Mouse (Mus musculus) lung, postnatal 0 days (tissue): Measurements from ENCODE around the gene H1fnt. TPM values are rescaled to one million over a fixed set of nuclear protein-coding genes. Genes with fewer than 3 reads are reported as not detected.

Experiments used
- ATAC-seq: fragments of 200-750 bp; cut with Nextera tagmentation; 2 replicates; pipeline ENCODE4 v1.8.0; 2017; ENCODE audit warnings: moderate library complexity
- DNase-seq: peaks from one replicate; pipeline ENCODE4 v3.0.0-alpha.2; 2016; ENCODE audit warnings: low spot score
- H3K27ac ChIP-seq: fragments of 300-500 bp; sonication (generic); 2 replicates; pipeline ENCODE4 v1.5.1; 2014; ENCODE audit warnings: antibody characterized with exemption, mild to moderate bottlenecking, low read length, mixed read lengths
- H3K27me3 ChIP-seq: fragments of 300-500 bp; sonication (generic); replicated peaks from 2 replicates; pipeline ENCODE4 v1.6.1; 2014; ENCODE audit warnings: low read length, mixed read lengths; ENCODE audit not compliant: insufficient read depth
- H3K36me3 ChIP-seq: fragments of 300-500 bp; sonication (generic); 2 replicates; pipeline ENCODE4 v1.6.1; 2014; ENCODE audit warnings: low read length, mixed read lengths; ENCODE audit not compliant: insufficient read depth
- H3K4me1 ChIP-seq: fragments of 300-500 bp; sonication (generic); 2 replicates; pipeline ENCODE4 v1.6.1; 2014; ENCODE audit warnings: antibody characterized with exemption, low read depth, low read length, mixed read lengths; ENCODE audit not compliant: insufficient read depth
- H3K4me2 ChIP-seq: fragments of 300-500 bp; sonication (generic); replicated peaks from 2 replicates; pipeline ENCODE4 v1.6.1; 2014; ENCODE audit warnings: low read depth, mild to moderate bottlenecking, low read length, moderate library complexity, mixed read lengths
- H3K4me3 ChIP-seq: fragments of 300-500 bp; sonication (generic); 2 replicates; pipeline ENCODE4 v1.5.1; 2014; ENCODE audit warnings: low read depth, low read length
- H3K9ac ChIP-seq: fragments of 300-500 bp; sonication (generic); replicated peaks from 2 replicates; pipeline ENCODE4 v1.6.1; 2014; ENCODE audit warnings: low read depth, mild to moderate bottlenecking
- H3K9me3 ChIP-seq: fragments of 300-500 bp; sonication (generic); 2 replicates; pipeline ENCODE4 v1.6.1; 2016; ENCODE audit warnings: low read length, mixed read lengths
- CTCF ChIP-seq: IDR thresholded peaks from 2 replicates; pipeline ENCODE4 v1.5.1; 2016; ENCODE audit warnings: antibody characterized with exemption, mild to moderate bottlenecking
- EP300 ChIP-seq: IDR thresholded peaks from 2 replicates; pipeline ENCODE4 v1.6.1; 2016; ENCODE audit warnings: antibody characterized with exemption, mild to moderate bottlenecking, control low read depth
- WGBS: fragments of 180-500 bp; shearing (Covaris S2); extraction: QIAGEN DNeasy Blood & Tissue Kit; methylation state at CpG from one replicate; pipeline ENCODE4 v1.1.7; 2014; 5-methylcytosine and 5-hydroxymethylcytosine counted together
- polyA plus RNA-seq: library from polyadenylated mRNA; unstranded; fragments of >200 nt; fragmentation: Nextera tagmentation; extraction: Ambion mirVana; gene quantifications from 2 replicates; pipeline ENCODE4 v1.2.1, GENCODE M21; 2015

H1fnt gene
- not detected in 2 replicates for polyA plus RNA-seq

GRCm38 (mm10) chr15:98257193-98257592 is at the start of gene H1fnt:
Gene H1fnt (minus strand): TSS chr15:98257293.
- WGBS, result 80% methylated on average over 8 of the region's 8 CpGs
- H3K27me3 ChIP-seq, result no peaks in the 10 kb centered on the region
- no peak within 1 kb of the TSS for H3K9ac ChIP-seq
- no peak within 1 kb of the TSS for H3K27ac ChIP-seq
- ATAC-seq (no peak), DNase-seq (no peak)
- no peak within 1 kb of the TSS for H3K4me3 ChIP-seq
- H3K4me1 ChIP-seq, result no peaks in the 10 kb centered on the region
- no peak within 1 kb of the TSS for H3K4me2 ChIP-seq
- no peaks in the 10 kb centered on the region for H3K36me3 ChIP-seq
- TF ChIP-seq CTCF (no peak), EP300 (no peak)
- H3K9me3 ChIP-seq, result no peaks in the 10 kb centered on the region

- Histone ChIP-seq H3K4me3 (peak within 1 kb of the TSS; percentile 48), H3K27me3 (no peaks in the 10 kb centered on the region), H3K36me3 (no peaks in the 10 kb centered on the region), H3K4me2 (peak within 1 kb of the TSS; percentile 95), H3K9ac (peak within 1 kb of the TSS; percentile 43), H3K9me3 (no peaks in the 10 kb centered on the region), H3K27ac (no peak within 1 kb of the TSS), H3K4me1 (no peaks in the 10 kb centered on the region)
- peak; percentile 21 for DNase-seq
- WGBS, result 3% methylated on average over 50 of the region's 60 CpGs
- ATAC-seq, result peak; percentile 57
- no peak for TF ChIP-seq EP300
- no peak for TF ChIP-seq CTCF
These were observed 38.8 kb upstream of the H1fnt start, which contains the start of gene Zfp641 for GRCm38 (mm10) chr15:98295628-98296551. Gene Zfp641 (minus strand): TSS chr15:98296161.

GRCm38 (mm10) chr15:98293651-98294050 is 36.6 kb upstream of the H1fnt start:
- no peak for ATAC-seq
- WGBS, result 83% methylated on average over 8 of the region's 8 CpGs
- TF ChIP-seq CTCF, result no peak
- TF ChIP-seq EP300, result no peak

GRCm38 (mm10) chr15:98288566-98288965 is 31.5 kb upstream of the H1fnt start:
- H3K27me3 ChIP-seq, result no peaks in the 10 kb centered on the region
- WGBS, result 72% methylated on average over 9 of the region's 12 CpGs
- no peaks in the 10 kb centered on the region for H3K36me3 ChIP-seq
- no peak overlapping the region for H3K27ac ChIP-seq
- H3K4me1 ChIP-seq, result no peaks in the 10 kb centered on the region
- no peak overlapping the region for H3K4me3 ChIP-seq
- H3K9ac ChIP-seq, result no peak overlapping the region
- ATAC-seq (no peak), DNase-seq (no peak)
- H3K9me3 ChIP-seq, result no peaks in the 10 kb centered on the region
- H3K4me2 ChIP-seq, result no peak overlapping the region
- no peak for TF ChIP-seq CTCF
- TF ChIP-seq EP300, result no peak

More at GRCm38 (mm10) chr15:98293651-98294050, 36.6 kb upstream of the H1fnt start:
- Histone ChIP-seq H3K36me3 (no peaks in the 10 kb centered on the region), H3K9ac (no peak overlapping the region), H3K27me3 (no peaks in the 10 kb centered on the region), H3K4me2 (no peak overlapping the region), H3K9me3 (no peaks in the 10 kb centered on the region), H3K27ac (no peak overlapping the region), H3K4me3 (no peak overlapping the region), H3K4me1 (no peaks in the 10 kb centered on the region)
- DNase-seq, result no peak

- DNase-seq, result no peak
- Histone ChIP-seq H3K4me2 (no peak overlapping the region), H3K27me3 (no peaks in the 10 kb centered on the region), H3K4me1 (no peaks in the 10 kb centered on the region), H3K9ac (no peak overlapping the region), H3K4me3 (no peak overlapping the region), H3K27ac (no peak overlapping the region), H3K9me3 (no peaks in the 10 kb centered on the region), H3K36me3 (no peaks in the 10 kb centered on the region)
- ATAC-seq, result no peak
- 70% methylated on average over 7 of the region's 7 CpGs for WGBS
- TF ChIP-seq EP300, result no peak
- TF ChIP-seq CTCF, result no peak
These were observed 29.3 kb upstream of the H1fnt start for GRCm38 (mm10) chr15:98286418-98286817.

GRCm38 (mm10) chr15:98257776-98258175 is 683 bp upstream of the H1fnt start:
- Histone ChIP-seq H3K9ac (no peak overlapping the region), H3K4me1 (no peaks in the 10 kb centered on the region), H3K27me3 (no peaks in the 10 kb centered on the region), H3K4me3 (no peak overlapping the region), H3K4me2 (no peak overlapping the region), H3K36me3 (no peaks in the 10 kb centered on the region), H3K9me3 (no peaks in the 10 kb centered on the region), H3K27ac (no peak overlapping the region)
- WGBS, result 82% methylated on average over 7 of the region's 7 CpGs
- ATAC-seq, result no peak
- no peak for DNase-seq
- TF ChIP-seq EP300 (no peak), CTCF (no peak)
